In genomic region chr14:21548952-21549607, GRCm38 (mm10) we compare ENCODE assay signal across 21 mouse cellular contexts.
DNase-seq lines count a peak whose midpoint lies in the region; ATAC-seq and TF ChIP-seq lines count a peak whose summit lies in the region.
"Had no signal": no experiment of that assay in that cellular context is flagged by ENCODE, and none has a peak within 500 bp of the region (broad histone marks: within the 10 kb centered on the region; RNA-seq: fewer than 3 reads in every experiment).

No protein-coding gene starts in this region.

- no peak for TF ChIP-seq RAD21 in MEL (IDR thresholded peaks at IDR 0.05; ENCODE audit: low read depth, low read length)

- no peaks in the 10 kb centered on the region for H3K36me3 ChIP-seq in heart, embryonic 12.5 days
- H3K36me3 ChIP-seq in MEL (ENCODE audit: control insufficient read depth in 1 of 2, insufficient read depth in 2 of 2, low read length in 2 of 2) = peaks cover 0 to 24% of the 10 kb centered on the region in 2 experiments; a peak in 2 of 4 replicates
- H3K36me3 ChIP-seq in liver, embryonic 16.5 days (ENCODE audit: control insufficient read depth, insufficient read depth) = no peaks in the 10 kb centered on the region
- H3K36me3 ChIP-seq in stomach, postnatal 0 days (ENCODE audit: control insufficient read depth, insufficient read depth, low read length) = no peaks in the 10 kb centered on the region
- H3K36me3 ChIP-seq: limb, embryonic 15.5 days had no signal

- no peak for DNase-seq in heart, adult 11 months
- peak; percentile 92 for DNase-seq in MEL (ENCODE audit: low read depth, low spot score)
- DNase-seq in retina, embryonic 14.5 days (ENCODE audit: low spot score) = no peak
- DNase-seq in stomach, postnatal 0 days (ENCODE audit: low spot score) = no peak
- DNase-seq in cerebellum, adult 11 months = no peak
- DNase-seq: adrenal gland, adult 8-10 months; B cell, adult 2 months; cerebellum, adult 2 months; kidney, adult 11 months; right cerebral cortex, adult 18-20 months; thymus, postnatal 14 days had no signal

- TF ChIP-seq EP300 in MEL (IDR thresholded peaks at IDR 0.05; ENCODE audit: low read depth in 1 of 2, low read length in 2 of 2) = peak; percentile 93 to 94
- no peak for TF ChIP-seq EP300 in stomach, postnatal 0 days (optimal IDR thresholded peaks at IDR 0.05)

- H3K4me1 ChIP-seq in heart, embryonic 12.5 days (replicated peaks) = peaks cover 61% of the 10 kb centered on the region
- H3K4me1 ChIP-seq in MEL (ENCODE audit: control insufficient read depth in 1 of 2, insufficient read depth in 2 of 2, low read length in 2 of 2) = peaks cover 12 to 24% of the 10 kb centered on the region in 2 experiments
- peaks cover 38% of the 10 kb centered on the region for H3K4me1 ChIP-seq in embryonic fibroblast, embryonic 13.5 days (ENCODE audit: control insufficient read depth, insufficient read depth, low read length)
- H3K4me1 ChIP-seq in liver, embryonic 16.5 days (ENCODE audit: control insufficient read depth, low read depth, low read length) = peaks cover 18% of the 10 kb centered on the region
- H3K4me1 ChIP-seq in stomach, postnatal 0 days (replicated peaks; ENCODE audit: control insufficient read depth, insufficient read depth) = no peaks in the 10 kb centered on the region; the same call in 1 of the 2 replicates

- H3K4me2 ChIP-seq in heart, embryonic 12.5 days = peak overlapping the region; percentile 3; the same call in 1 of the 2 replicates
- peak overlapping the region; percentile 26 for H3K4me2 ChIP-seq in liver, embryonic 16.5 days (ENCODE audit: low read depth, low read length)
- H3K4me2 ChIP-seq in stomach, postnatal 0 days (replicated peaks; ENCODE audit: low read depth) = no peak overlapping the region
- H3K4me2 ChIP-seq: heart, embryonic 11.5 days; hindbrain, embryonic 14.5 days; limb, embryonic 15.5 days had no signal

- H3K9ac ChIP-seq in heart, embryonic 12.5 days = no peak overlapping the region
- H3K9ac ChIP-seq in MEL (ENCODE audit: control insufficient read depth, low read depth, low read length, poor library complexity, severe bottlenecking) = 0 out of 2 replicates have a peak overlapping the region, but pooled peaks have one; percentile 27
- H3K9ac ChIP-seq in liver, embryonic 16.5 days (ENCODE audit: low read depth, low read length) = no peak overlapping the region
- H3K9ac ChIP-seq in stomach, postnatal 0 days (ENCODE audit: low read length) = no peak overlapping the region
- H3K9ac ChIP-seq: hindbrain, embryonic 14.5 days; limb, embryonic 15.5 days had no signal

- no peak for ATAC-seq in heart, embryonic 12.5 days (ENCODE audit: insufficient number of reproducible peaks, low FRiP score)
- peak; percentile 66 for ATAC-seq in liver, embryonic 16.5 days (ENCODE audit: low read depth)
- no peak for ATAC-seq in stomach, postnatal 0 days (ENCODE audit: low FRiP score, low TSS enrichment)
- ATAC-seq: forebrain, embryonic 16.5 days; lung, postnatal 0 days; midbrain, embryonic 16.5 days; Patski had no signal

- TF ChIP-seq POLR2A in MEL (IDR thresholded peaks at IDR 0.05; ENCODE audit: control insufficient read depth in 1 of 2, insufficient read depth in 1 of 2, low read depth in 1 of 2, low read length in 2 of 2, poor library complexity in 1 of 2) = no peak
- no peak for TF ChIP-seq POLR2A in embryonic fibroblast, embryonic 13.5 days (IDR thresholded peaks at IDR 0.05; ENCODE audit: low read depth, low read length)

- no peak for TF ChIP-seq CTCF in MEL (IDR thresholded peaks at IDR 0.05 in 2 of 3, conservative IDR thresholded peaks at IDR 0.05 in 1 of 3; ENCODE audit: control insufficient read depth in 1 of 3, insufficient read depth in 1 of 3, low read depth in 2 of 3, low read length in 3 of 3, poor library complexity in 1 of 3, severe bottlenecking in 1 of 3)
- TF ChIP-seq CTCF in embryonic fibroblast, embryonic 13.5 days (IDR thresholded peaks at IDR 0.05; ENCODE audit: borderline replicate concordance, insufficient read depth, low read length) = no peak
- TF ChIP-seq CTCF in stomach, postnatal 0 days (IDR thresholded peaks at IDR 0.05; ENCODE audit: low read depth) = no peak

- WGBS in heart, embryonic 12.5 days = 46% methylated on average over 6 of the region's 6 CpGs
- 40% methylated on average over 6 of the region's 6 CpGs for WGBS in liver, embryonic 16.5 days (ENCODE audit: insufficient replicate concordance)
- 80% methylated on average over 6 of the region's 6 CpGs for WGBS in stomach, postnatal 0 days

- no peak overlapping the region for H3K27ac ChIP-seq in heart, embryonic 12.5 days (ENCODE audit: poor library complexity, severe bottlenecking)
- peak overlapping the region; percentile 85 for H3K27ac ChIP-seq in MEL (ENCODE audit: control insufficient read depth, low read depth, low read length)
- H3K27ac ChIP-seq in embryonic fibroblast, embryonic 13.5 days (ENCODE audit: insufficient read depth, low read length) = peak overlapping the region; percentile 27; the same call in 1 of the 2 replicates
- H3K27ac ChIP-seq in liver, embryonic 16.5 days (ENCODE audit: low read length) = peak overlapping the region; percentile 33; the same call in 1 of the 2 replicates
- H3K27ac ChIP-seq in stomach, postnatal 0 days (replicated peaks) = no peak overlapping the region
- H3K27ac ChIP-seq: hindbrain, embryonic 14.5 days; limb, embryonic 15.5 days had no signal

- no peaks in the 10 kb centered on the region for H3K9me3 ChIP-seq in heart, embryonic 12.5 days (replicated peaks)
- H3K9me3 ChIP-seq in MEL (replicated peaks; ENCODE audit: insufficient read depth, low read length) = no peaks in the 10 kb centered on the region
- no peaks in the 10 kb centered on the region for H3K9me3 ChIP-seq in liver, embryonic 16.5 days (replicated peaks; ENCODE audit: control insufficient read depth, low read length)
- no peaks in the 10 kb centered on the region for H3K9me3 ChIP-seq in stomach, postnatal 0 days (ENCODE audit: control insufficient read depth, low read length)
- H3K9me3 ChIP-seq: limb, embryonic 15.5 days had no signal

- no peaks in the 10 kb centered on the region for H3K27me3 ChIP-seq in heart, embryonic 12.5 days (replicated peaks)
- H3K27me3 ChIP-seq in MEL (ENCODE audit: control insufficient read depth in 1 of 2, insufficient read depth in 2 of 2, low read length in 2 of 2) = no peaks in the 10 kb centered on the region
- H3K27me3 ChIP-seq in liver, embryonic 16.5 days (ENCODE audit: control insufficient read depth, insufficient read depth, low read depth, low read length) = no peaks in the 10 kb centered on the region
- H3K27me3 ChIP-seq in stomach, postnatal 0 days (ENCODE audit: control insufficient read depth, insufficient read depth, low read length) = no peaks in the 10 kb centered on the region
- H3K27me3 ChIP-seq: limb, embryonic 15.5 days; Patski had no signal

- H3K4me3 ChIP-seq in heart, embryonic 12.5 days = no peak overlapping the region
- peak overlapping the region in 1 of 2 experiments; percentile 5; a peak in 1 of 4 replicates for H3K4me3 ChIP-seq in MEL (ENCODE audit: control insufficient read depth in 1 of 2, insufficient read depth in 1 of 2, low read depth in 2 of 2, low read length in 2 of 2)
- H3K4me3 ChIP-seq in embryonic fibroblast, embryonic 13.5 days (ENCODE audit: insufficient read depth, low read length) = no peak overlapping the region
- H3K4me3 ChIP-seq in liver, embryonic 16.5 days (ENCODE audit: low read depth, low read length) = no peak overlapping the region
- no peak overlapping the region for H3K4me3 ChIP-seq in stomach, postnatal 0 days (ENCODE audit: low read depth, low read length)
- H3K4me3 ChIP-seq: limb, embryonic 15.5 days had no signal

- no peaks in the 10 kb centered on the region for H3K79me2 ChIP-seq in MEL (ENCODE audit: control insufficient read depth, insufficient read depth, low read length, poor library complexity)

TF ChIP-seq in MEL, 35 proteins besides CTCF, POLR2A, EP300 and RAD21:
- TF ChIP-seq SIN3A (IDR thresholded peaks at IDR 0.05; ENCODE audit: low read length) (peak; percentile 72), ZNF384 (IDR thresholded peaks at IDR 0.05; ENCODE audit: low read depth, low read length) (peak; percentile 48; the same call in 1 of the 2 replicates), GABPA (IDR thresholded peaks at IDR 0.05; ENCODE audit: low read depth, low read length) (no peak), MEF2A (IDR thresholded peaks at IDR 0.05; ENCODE audit: extremely low read depth, insufficient replicate concordance, low read depth, low read length, poor library complexity, severe bottlenecking) (peak; percentile 65; the same call in 1 of the 2 replicates), TCF12 (IDR thresholded peaks at IDR 0.05; ENCODE audit: low read depth, low read length) (peak; percentile 97), TAL1 (IDR thresholded peaks at IDR 0.05; ENCODE audit: low read length) (peak; percentile 97), BHLHE40 (IDR thresholded peaks at IDR 0.05; ENCODE audit: borderline replicate concordance, low read depth, low read length) (peak; percentile 22; the same call in 1 of the 2 replicates), MAZ (IDR thresholded peaks at IDR 0.05; ENCODE audit: low read depth, low read length) (peak; percentile 50; the same call in 1 of the 2 replicates), MXI1 (IDR thresholded peaks at IDR 0.05; ENCODE audit: low read depth, low read length) (no peak; the same call in 1 of the 2 replicates), RCOR1 (IDR thresholded peaks at IDR 0.05; ENCODE audit: low read depth, low read length) (peak; percentile 99), POLR2AphosphoS5 (IDR thresholded peaks at IDR 0.05; ENCODE audit: borderline replicate concordance, low read depth, low read length) (no peak), MAFK (IDR thresholded peaks at IDR 0.05; ENCODE audit: borderline replicate concordance, low read depth, low read length) (peak; percentile 32; the same call in 1 of the 2 replicates), GATA1 (IDR thresholded peaks at IDR 0.05; ENCODE audit: low read depth, low read length) (peak; percentile 98), ETS1 (IDR thresholded peaks at IDR 0.05; ENCODE audit: low read depth, low read length) (peak; percentile 85)

Comparison
In these comparisons a context has a peak if more than half of its experiments do, and no peak if none do; other contexts are left out.
1. H3K27ac ChIP-seq: peak in MEL (single experiment), embryonic fibroblast, embryonic 13.5 days (single experiment) and liver, embryonic 16.5 days (single experiment); none in heart, embryonic 12.5 days (single experiment) and stomach, postnatal 0 days (single experiment).